Mouse (Mus musculus): ENCODE measurements around the gene Atxn10.

The Atxn10 gene

GRCm38 (mm10) chr15:85336301-85336991 is 401 bp downstream of the Atxn10 start:
- peak; percentile 65 to 86 for DNase-seq

DNA sequence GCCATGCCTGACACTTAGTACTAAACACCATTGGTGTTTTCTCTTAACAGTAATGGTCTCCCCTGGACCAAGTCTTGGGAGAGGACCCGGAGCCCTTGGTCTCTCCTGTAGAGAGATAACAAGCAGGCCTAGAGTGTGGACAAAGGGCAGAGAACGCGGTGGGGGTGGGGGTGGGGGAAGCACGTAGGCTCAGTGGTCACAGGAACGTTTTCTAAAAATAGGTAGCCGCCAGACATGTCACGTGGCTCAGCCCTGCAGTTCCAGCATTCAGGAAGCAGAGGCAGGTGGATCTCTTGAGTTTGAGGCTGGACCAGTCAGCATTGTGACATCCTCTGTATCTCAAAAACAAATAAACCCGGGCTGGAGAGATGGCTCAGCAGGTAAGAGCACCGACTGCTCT is 1.2 kb downstream of the Atxn10 start:
- DNase-seq = no peak

DNA sequence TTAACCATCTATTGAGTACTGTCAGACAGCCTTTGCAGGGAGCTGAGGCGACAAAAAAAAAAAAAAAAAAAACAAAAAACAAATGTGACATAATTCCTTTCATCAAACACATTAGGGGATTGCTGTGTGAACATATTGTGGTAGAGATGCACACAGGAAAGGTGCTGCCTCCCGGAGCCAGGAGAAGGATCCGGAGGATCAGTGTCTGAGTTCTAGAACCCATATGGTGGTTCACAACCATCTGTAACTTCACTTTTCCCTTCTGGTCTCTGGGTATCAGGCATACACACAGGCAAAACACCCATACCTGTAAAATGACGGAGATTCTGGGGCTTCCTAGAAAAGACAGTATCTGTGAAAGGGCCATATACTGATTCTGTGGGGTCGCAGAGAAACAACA is 1.9 kb downstream of the Atxn10 start:
- DNase-seq = no peak

- no peak for DNase-seq
Observed at GRCm38 (mm10) chr15:85342246-85342645, 6.2 kb downstream of the Atxn10 start.

- no peak for DNase-seq
Observed at GRCm38 (mm10) chr15:85344673-85345072, 8.6 kb downstream of the Atxn10 start.

DNA sequence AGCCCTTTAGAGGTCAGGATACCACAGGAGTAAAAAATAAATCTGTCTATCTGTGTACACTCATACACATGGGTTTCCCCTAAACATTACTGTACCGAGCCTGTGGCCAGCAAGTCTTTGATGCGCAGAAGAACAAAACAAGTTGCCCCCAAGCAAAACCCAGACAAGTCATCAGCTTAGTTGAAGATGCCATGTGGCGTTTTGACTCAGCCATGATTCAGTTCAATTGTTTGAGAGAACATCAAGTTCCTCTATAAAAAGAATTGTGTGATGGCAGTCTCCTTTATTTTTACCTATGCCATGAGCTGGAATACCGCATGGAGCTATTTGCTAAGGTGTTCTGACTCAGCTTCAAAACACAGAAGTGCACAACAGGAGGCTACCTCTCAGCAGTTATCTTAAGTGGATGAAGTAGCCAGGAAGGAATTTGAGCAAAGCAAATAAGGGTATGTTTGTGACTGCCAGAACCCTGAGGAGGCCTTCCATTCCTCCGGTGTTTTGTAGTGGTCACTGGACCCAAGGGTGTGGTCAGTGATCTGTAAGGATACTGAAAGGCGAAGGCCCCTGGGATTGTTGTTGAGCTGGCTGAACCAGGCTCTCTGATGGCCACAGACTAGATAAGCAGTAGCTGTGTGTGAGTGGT is 11.1 kb downstream of the Atxn10 start:
- DNase-seq = no peak

- no peak for DNase-seq
Observed at GRCm38 (mm10) chr15:85350144-85350543, 14.1 kb downstream of the Atxn10 start.

GRCm38 (mm10) chr15:85354060-85354459 is 18.0 kb downstream of the Atxn10 start:
- DNase-seq = no peak

DNA sequence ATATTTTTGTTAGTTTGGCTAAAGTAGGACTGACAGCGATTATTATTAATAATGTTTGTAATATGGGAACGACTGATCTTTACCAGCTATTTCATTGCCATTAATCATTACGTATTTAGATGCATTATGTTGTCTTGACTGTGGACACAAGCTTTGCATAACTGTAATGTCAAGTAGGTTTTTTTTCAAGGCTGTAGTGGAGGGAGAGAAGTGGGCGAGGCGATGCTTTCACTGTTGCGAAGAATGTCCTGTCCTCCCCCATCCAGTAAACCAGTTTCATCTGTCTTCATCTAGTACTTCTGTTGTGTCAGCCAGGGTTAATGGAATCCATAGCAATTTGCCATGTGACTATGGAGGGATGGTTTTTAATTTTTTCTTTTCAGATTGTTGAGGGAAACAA is 20.1 kb downstream of the Atxn10 start:
- DNase-seq = no peak

DNA sequence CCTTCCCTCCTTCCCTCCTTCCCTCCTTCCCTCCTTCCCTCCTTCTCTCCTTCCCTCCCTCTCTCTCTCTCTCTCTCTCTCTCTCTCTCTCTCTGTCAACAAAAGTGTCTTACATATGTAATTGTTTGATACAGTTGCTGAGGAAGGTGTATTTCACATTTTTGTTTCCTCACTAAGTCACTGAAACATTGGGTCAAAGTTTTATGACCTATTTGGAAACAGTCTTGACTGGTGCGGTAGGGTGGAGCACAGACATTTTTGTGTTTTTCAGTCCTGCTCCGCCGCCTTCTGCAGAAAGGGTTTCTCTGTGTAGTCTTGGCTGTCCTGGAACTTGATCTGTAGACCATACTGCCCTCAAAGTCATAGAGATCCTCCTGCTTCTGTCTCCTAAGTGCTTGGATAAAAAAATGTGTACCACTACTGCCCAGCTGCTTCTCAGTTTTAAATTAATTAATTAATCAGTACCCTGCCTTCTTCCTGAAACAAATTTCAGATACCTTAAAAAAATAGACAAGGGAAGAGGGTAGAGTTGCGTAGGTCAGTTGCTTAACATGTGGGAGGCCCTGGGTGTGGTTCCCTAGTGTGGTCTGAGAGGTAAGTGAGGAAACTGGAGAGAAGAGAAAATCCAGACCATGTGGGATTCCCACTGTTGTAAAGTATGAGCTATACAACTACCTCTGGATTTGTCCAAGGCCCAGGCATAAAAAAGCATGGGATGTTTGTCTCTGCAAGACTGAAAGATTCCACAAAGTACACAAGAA is 21.6 kb downstream of the Atxn10 start:
- no peak for DNase-seq

DNA sequence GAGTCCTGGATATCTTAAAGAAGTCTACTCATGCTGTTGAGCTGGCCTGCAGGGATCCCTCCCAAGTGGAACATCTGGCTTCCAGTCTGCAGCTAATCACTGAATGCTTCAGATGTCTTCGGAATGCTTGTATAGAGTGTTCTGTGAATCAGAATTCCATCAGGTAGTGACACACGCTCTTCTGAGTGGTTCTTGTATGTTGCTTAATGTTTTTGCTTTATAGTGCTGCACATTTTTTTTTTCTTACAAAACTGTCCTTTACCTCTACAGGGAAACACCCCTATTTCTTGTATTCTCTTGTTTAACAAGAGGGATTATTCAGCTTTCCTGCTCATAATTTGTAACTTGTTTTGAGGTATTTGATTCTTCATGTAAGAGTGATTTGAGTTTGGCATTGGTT is 23.4 kb downstream of the Atxn10 start:
- DNase-seq = no peak

GRCm38 (mm10) chr15:85359901-85360300 is 23.9 kb downstream of the Atxn10 start:
- no peak for DNase-seq

GRCm38 (mm10) chr15:85364366-85364765 is 28.3 kb downstream of the Atxn10 start:
- DNase-seq = no peak

GRCm38 (mm10) chr15:85366938-85367337 is 30.9 kb downstream of the Atxn10 start:
- DNase-seq = no peak

DNA sequence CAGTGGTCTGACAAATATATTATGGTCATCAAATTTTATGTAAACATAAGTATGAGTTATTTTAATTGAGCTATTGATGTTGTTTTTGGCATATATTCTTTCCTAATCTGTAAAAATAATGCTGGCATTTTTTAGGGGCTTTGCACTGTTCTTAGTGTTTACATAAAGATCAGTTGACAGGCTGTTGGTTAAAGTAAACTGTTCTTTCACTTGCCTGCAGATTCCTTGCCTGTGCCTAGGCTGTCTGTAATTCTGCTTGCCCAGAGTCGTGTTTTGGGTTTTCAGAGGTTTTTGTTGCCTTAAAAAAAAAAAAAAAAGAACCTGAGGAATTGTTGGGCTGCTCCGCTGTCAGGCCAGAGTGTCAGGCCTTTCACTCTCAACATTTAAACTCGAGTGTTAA is 33.7 kb downstream of the Atxn10 start:
- no peak for DNase-seq

GRCm38 (mm10) chr15:85373125-85373524 is 37.1 kb downstream of the Atxn10 start:
- DNase-seq = no peak

DNA sequence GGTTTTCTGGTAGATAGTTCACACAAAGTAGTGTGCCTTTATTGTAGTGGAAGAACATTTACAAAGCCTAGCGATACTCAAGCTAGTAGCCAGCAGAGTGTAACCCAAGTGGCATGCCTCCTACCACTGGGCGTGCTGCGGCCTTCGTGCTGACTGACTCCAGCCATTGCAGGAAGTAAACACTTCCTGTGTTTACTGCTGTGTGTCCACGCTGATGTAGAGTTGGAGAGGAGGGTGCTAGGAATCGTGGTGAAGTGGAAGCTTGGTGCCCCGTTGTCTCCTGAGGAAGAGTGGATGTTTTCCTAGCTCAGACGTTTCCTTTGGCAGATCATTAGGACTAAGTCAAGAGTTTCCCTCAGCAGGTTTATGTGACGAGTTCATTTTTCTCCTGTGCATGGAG is 47.4 kb downstream of the Atxn10 start:
- DNase-seq = peak; percentile 16 to 44

DNA sequence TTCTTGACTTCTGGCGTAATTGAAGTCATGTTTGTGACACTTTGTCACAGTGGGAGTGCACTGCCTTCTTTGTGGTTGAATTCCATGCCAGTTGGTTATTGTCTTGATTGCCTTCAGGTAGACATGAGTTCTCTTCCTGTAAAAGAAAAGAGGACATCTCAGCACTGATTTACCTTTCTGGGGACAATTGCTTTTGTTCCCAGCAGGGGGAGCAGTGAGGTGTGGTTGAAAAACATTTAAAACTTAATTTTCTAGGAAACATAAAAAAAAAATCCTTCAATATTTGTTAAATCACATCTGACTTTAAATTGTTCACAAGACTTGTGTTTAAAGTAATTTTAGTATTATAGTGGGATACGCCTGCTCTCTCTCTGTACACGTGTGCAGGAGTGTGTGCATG is 52.7 kb downstream of the Atxn10 start:
- no peak for DNase-seq

GRCm38 (mm10) chr15:85389915-85390314 is 53.9 kb downstream of the Atxn10 start:
- DNase-seq = no peak

GRCm38 (mm10) chr15:85395360-85395759 is 59.3 kb downstream of the Atxn10 start:
- no peak for DNase-seq

GRCm38 (mm10) chr15:85401926-85402325 is 65.9 kb downstream of the Atxn10 start:
- no peak for DNase-seq

DNA sequence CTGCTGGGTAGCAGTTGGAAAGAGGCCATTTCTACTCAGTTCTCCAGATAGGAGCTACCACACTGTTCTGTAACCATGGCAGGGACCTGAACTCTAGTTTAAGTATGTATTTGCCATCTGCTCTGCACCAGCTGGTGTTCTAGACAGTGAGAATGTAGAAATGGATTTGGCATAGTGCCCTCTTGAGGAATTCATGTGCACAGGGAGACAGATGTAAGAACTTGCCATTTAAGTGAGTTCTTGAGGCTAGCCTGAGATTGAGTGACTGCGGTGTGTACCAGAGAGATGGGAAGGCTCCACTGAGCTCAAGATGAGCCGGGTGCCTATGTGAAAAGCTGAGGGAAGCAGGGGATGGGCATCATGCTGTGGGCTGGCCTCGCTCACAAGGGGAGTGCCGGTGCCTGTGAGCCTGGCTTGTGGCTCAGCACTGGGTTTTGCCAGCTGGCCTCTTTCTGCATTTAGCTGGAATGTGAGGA is 67.2 kb downstream of the Atxn10 start:
- no peak for DNase-seq

DNA sequence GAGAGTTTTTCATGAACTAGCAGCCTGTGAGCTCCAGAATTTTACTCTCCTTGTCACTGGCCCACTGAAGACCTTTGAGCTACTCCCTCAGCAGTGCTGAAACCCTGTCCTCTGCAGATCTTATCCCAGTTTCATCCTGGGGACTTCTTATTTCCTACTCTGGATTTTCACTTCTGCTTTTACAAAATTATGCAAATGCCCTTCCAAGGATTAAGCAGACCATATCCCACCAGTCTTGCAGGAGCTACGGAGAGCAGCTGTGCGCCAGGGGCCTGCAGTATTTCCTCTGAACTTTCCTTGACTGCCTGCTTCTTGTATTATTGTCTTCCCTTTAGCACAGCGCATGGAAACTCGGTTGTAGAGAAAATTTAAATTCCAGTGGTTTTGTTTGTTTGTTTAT is 68.7 kb downstream of the Atxn10 start:
- no peak for DNase-seq

DNA sequence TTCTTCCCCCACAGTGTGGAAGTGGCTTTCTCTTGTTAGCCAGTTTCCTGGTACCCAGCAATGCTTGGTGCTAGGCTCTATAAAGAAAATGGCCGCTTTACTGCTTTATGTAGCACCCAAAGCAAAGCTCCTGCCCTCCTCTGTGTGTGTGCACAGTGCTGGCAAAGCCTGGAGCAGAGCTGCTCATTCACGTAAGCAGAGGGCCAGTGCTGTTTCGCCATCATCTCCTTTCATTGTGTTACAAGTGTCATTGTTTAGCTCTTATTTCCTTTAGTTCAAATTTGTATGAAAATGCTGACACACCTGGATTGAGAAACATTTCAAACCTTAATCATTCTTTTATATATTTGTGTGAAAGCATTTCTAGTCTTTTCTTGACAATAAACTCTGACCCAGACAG is 69.5 kb downstream of the Atxn10 start:
- no peak for DNase-seq
